Mouse (Mus musculus): ENCODE data around the gene Lpp. TPM values are rescaled to one million over a fixed set of nuclear protein-coding genes. Genes with fewer than 3 reads are reported as not detected.
A peak's percentile ranks its signal among the peaks of the same experiment; 100 is the strongest.

The Lpp gene
- total RNA-seq, 4 experiments from 2014 or later: 54.0 to 80.8 (median 65.0) TPM

DNA sequence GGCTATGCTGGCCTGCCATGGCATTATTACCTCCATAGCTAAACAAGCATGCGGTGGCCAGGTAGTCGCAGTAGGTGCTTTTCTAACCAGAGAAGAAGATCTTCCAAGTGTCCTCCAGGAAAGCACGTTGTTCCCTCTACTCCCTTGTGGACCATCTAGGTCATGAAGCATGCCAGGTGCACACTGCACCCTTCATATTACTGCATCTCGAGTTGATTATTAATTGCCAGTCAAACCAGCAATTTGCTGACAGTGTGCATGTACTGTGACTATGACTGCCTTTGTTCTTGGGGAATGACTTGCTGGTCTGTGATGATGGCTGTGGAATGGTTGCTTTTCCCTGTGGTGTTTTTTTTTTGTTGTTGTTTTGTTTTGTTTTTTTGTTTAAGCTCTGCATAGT lies 45.1 kb downstream of the Lpp start:
- no peak for DNase-seq

DNA sequence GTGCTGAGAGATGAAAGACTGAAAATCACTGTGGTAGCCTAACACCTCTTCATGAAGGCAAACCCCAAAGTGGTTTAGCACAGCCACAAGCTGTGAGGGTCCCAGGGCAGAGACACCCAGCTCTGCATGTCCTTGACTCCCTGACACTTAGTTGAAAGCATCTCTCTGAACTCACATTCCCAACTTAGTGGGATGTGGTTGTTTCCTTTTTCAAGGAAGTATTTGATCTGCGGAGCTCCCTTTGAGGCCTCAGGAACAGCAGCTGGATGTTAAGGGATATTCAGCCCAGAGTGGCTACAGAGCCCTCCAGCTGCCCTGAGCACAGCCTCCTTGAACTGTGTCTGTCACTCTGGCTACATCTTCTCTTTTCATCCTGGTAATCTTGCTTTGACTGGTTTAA lies 48.0 kb downstream of the Lpp start:
- no peak for DNase-seq

DNA sequence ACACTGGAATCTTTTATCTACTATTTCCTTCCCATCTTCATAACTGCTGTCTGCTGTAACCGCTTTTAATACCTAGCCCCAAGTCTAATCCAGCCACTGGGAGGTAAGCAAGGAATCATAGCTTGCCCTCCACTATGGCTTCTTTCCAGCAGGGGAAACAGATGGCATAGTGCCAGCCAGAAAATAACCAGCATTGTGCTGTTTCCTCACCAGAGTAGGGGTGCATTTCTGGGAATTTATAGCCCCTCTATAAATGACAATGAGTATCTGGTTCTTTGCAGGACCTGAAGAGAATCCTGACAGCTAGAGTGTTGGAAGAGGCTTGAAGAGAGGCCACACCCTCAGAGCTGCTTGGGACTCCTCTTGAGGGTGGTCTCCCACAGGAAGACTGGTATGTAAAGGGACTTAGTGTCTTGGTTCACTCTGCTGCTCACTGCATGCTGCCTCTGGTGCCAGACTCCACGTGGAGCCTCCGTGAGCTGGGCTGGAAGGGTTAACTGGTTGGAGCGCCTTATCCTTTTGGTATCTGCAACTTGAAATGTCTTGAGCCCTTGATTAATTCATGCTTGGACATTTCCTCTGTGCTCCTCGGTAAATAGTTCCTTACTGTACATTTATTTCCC lies 49.3 kb downstream of the Lpp start:
- no peak for DNase-seq

DNA sequence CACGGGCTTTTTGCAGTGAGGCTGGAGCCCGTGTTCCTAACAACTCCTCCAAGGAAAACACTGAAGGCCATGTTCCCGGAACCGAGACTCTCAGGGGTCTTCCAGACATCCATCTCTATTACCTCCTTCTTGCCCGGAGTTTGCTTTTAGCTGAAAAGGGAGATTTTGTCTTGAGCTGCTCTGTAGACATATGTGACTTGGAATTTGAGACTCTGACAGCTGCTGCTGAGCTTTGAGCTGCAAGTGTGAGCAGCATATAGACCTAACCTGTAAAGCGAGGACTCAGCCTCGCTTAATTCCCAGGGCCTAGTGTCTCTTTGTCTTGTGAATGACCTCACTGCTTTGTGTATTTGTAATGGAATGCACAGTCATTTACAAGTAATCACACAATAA lies 49.8 kb downstream of the Lpp start:
- DNase-seq: no peak

DNA sequence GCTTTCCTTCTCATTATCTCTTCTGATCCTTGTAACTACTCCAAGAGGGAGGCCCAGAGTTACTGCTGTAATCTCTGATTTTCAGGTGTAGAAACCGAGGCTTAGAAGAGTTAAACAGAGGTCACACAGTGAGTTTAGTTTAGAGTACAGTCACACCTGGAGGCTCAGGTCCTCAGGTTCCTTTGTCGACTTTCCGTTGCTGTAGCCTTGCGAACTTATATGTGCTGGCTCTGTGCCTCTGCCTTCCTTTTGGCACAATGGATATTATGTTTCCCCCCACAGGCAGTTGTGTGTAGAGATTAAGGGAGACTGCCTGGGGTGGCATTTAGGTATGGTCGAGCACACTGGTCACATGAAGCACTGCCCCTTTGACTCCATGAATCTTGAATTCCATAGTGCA lies 50.2 kb downstream of the Lpp start:
- no peak for DNase-seq

DNA sequence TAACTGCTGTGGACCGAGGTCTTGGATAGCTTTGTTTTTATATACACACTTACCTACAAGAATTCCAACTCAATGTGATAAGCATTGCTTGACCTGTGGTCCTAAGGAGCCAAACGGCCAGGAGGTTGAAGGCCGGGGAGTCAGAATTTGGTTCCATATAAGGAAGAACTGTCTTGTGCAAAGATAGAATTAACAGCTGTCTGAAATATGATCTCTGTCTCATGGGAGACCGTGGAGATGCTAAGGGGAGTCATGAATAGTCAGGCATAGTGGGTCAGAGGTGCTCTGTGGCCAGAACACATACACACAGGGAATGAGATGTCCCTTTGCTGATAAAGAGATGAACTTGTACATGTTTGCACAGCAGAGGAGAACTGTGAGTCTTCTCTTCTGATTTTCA lies 51.5 kb downstream of the Lpp start:
- DNase-seq: no peak

DNA sequence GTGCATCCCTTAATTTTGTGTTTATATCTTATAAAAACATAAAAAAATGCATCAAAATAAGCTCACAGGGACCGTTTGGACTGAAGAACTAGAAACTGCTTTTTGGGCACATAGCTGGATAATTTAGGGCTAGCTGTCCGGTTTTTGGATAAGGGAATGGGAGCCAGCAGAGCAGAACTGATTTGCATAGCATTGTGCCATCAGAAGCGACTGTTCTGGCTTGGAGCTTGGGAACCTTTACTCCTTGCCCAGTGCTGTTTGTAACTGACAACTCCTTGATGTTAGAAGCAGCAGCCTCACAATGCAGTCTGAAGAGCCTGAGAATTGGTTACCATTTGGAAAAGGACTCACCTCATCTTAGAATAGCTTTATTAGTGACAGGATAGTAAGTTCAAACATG lies 52.2 kb downstream of the Lpp start:
- no peak for DNase-seq

DNA sequence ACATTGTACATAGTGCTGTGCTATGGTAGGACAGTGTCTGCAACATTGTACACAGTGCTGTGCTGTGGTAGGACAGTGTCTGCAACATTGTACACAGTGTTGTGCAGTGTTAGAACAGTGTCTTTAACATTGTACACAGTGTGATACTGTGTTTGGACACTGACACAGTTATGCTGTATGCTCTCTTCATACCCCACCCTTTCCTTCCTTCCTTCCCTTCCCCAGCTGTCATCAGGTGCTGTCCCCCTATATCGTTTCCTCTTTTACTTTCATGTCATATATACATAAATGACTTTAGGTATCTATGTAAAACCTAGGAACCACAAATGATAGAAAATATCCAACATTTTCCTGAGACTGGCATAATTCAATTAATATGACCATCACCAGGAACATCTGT lies 53.1 kb downstream of the Lpp start:
- no peak for DNase-seq

DNA sequence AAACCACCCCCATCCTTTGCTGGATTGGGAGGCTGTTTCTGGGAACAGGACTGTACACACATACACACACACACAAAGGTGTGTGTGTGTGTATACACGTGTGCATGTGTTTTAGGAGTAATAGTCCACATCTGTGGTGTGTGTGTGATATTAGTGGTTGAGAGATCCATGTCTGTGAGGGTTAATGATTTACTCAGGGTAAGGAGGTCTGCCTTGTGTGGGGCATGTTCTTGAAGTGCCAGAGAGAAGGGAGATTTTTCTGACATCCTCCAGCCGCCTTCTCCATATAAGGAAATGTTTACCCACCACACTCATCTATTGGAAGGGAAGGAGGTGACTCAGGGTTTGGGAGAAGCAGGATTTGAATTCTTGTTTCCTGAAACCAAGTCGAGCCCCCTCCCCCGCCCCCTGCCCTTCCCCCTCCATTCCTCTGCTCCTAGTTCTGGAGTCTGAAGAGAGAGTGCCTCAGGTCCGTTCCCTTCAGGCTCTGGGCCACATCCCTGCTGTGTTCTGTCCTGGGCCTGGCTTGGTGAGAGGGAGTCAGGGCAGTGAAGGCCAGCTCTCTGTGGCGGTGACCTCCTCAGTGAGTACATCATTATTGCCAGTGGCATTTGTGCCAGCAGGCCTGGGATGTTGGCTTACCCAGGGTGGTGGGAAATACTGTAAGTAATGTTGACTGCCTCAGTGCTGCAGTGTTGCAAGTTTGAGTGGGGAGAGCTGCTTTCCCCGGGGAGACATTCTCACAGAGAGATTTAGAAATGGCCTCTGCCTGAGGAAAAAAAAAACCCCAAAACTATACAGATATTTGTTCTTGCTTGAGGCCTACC lies 54.6 kb downstream of the Lpp start:
- no peak for DNase-seq

DNA sequence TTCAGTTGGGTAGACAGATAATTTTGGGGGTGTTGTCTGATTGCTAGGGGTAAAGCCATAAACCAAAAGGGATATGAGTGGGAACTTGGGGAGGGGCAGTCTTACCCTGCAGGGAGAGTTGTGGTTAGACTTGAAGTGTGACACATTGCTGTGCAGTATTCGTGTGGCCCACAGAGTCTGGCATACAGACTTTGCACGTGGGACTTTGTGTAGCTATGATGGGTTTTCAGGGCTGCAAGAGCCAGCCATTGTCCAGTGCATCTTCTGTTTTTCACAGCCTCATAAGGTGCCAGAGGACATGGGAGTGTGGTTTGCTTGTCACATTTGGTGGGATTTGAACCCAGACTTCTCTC lies 55.2 kb downstream of the Lpp start:
- no peak for DNase-seq

DNA sequence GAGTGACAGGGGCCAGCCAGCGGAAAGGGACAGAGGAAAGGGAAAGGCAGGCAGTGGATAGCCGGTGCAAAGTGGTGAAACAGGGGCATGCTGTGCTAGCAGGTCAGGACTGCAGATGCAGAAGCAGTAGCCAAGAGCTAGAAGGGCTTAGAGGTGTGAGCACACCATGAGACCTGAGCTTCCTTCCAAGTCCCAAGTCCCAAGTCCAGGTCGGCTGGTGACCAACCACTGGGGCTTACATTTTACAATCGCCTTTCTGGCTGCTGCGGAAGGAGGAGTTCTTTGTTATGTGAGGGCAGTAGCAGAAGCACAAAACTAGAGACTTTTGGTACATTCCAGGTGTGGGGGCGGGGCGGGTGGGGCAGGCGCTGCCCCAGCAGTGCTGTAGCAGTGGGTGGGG lies 56.5 kb downstream of the Lpp start:
- no peak for DNase-seq

DNA sequence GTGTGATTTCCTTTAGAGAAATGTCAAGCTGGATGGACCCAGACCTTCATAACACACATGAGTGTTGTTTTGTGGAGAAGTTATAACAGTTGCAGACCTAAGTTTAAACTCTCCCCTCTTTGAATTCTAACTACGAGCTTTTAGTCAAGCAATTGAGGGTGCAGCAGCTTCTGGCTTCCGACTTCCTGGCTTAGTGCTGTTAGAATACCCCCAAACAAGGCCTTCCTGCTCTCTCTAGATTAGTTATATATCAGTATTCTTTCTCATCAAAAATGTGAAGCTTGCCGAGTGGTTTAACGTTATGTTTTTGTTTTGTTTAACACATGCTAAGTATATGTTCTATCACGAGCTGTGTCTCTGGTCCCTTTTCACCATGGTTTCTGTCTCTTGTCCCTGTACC lies 56.9 kb downstream of the Lpp start:
- DNase-seq: no peak

DNA sequence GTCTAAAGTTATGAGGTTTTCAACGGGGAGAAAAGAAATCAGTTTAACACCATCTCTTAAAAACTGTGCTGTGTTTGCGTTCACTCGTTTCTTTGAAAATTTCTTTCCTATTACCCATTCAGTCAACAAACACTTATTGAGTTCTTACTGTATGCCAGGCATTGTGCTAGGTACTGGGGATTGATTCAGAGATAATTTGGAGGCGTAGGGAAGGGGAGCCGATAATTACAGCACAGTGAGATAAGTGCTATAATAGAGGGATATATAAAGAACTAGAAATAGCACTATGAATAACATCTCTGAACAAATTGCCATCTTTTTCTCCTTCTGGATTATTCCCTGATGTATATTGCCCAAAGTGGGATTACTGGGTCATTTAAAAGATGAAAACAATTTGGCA lies 57.8 kb downstream of the Lpp start:
- DNase-seq: no peak

DNA sequence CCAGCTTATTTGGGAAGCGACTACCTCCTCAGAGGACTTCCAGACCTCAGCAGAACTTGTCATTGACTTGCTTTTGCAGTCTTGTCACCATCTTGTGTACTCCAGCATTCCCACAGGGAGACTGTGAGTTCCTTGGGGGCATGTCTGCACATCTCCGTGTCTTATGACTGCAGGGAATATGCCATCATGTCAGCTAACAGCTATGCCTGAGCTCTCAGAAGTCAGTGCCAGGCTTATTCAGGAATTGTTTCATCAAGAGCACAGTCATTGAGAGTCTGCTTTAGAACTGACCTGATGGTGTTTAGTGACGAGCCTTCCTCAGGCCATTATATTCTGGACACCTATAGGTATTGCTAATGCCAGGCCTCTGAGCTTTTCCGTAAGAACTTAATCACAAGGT lies 60.2 kb downstream of the Lpp start:
- DNase-seq: no peak

DNA sequence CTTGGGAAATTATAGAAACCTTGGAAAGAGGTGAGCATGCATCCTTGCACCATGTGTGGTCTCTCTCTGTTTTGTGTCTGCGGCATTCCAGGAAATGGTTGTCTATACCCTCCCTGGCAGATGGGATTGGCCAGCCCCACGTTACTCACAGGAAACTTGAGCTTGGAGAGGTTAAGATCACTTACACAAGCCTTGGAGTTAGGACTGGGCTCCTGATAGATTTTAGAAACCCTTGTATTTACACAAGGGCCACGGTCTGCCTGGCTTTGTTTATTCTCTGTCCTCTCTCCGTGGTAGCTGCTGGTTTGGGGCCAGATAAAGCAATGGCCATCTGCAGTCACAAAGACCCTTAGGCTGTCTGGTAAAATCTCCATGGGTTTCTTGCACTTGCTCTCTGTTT lies 61.2 kb downstream of the Lpp start:
- DNase-seq: no peak

DNA sequence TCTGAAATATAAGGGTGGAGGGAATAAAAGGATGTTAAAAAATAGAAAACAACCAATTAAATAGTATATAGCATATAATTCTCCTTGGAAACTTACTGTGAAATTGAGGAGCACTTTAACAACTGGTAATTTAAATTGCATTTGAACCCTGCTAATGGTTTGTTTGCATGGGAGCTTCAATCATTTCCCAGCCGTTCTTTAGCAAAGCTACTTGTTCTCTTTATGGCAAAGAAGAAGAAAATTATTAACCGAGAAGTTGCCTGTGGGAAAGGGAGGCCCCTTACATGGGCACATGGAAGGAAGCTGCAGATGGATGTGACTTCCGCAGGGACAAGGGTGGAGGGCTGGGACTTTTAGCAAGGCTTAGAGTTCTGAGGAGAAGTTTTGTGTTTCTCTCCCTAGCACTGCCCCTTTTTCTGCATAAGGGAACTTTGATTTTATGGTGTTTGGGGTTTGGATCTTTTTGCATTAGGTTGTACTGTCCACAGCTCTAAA lies 62.1 kb downstream of the Lpp start:
- DNase-seq: no peak

DNA sequence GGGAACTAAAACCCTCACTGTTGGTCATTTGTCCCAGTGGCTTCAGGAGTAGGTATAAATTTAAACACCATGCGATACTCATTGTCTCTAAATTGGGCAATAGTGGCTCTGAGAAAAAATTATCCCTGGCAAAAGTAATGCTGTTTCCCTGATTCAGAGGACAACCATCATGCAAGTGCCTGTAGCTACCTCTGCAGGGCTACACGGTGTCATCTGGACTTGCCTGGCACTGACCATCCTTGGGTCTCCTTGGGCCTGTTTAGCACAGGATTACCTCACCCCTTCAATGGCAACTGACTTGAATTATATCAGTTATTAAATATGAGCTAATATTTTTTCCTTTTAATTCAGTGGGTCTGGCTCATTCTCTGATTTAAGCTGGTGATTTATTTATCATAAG lies 70.5 kb downstream of the Lpp start:
- DNase-seq: peak; percentile 61

DNA sequence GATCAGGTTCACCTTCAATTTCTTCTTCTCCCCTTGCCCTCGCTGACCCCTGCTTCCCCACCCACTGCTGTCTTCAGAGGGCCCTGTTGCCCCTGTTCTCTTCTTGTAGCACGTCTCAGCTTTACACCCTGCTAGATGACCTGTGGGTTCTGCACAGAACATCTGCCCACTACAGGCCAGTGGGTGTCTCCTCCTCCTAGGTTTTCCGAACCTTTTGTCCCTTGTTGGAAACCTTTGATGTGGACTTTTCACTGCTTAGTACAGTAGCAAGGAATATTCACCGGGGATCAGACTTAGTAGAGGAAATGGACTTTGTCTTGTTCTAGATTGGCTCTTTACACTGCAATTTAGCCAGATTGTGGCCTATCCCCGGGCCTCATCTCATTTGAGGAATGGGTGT lies 71.1 kb downstream of the Lpp start:
- no peak for DNase-seq

DNA sequence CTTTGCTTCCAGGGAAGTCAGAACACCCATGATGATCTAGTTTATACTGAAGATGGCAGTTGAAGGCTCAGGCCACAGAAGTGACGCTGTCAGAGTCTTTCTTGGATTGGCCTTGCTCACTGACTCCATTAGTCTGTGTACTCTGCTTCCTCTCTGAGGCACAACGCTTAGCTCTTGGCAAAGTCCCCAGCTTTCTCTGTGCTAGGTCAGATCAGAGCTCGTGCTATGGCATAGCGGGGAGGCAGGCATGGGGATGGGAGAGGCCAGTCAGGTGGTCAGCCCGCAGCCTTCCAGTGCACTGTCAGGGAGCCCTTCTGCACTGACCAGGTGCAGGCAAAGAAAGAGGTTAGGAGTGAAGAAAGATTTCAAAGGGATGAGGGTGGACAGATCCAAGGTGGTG lies 72.3 kb downstream of the Lpp start:
- DNase-seq: no peak

DNA sequence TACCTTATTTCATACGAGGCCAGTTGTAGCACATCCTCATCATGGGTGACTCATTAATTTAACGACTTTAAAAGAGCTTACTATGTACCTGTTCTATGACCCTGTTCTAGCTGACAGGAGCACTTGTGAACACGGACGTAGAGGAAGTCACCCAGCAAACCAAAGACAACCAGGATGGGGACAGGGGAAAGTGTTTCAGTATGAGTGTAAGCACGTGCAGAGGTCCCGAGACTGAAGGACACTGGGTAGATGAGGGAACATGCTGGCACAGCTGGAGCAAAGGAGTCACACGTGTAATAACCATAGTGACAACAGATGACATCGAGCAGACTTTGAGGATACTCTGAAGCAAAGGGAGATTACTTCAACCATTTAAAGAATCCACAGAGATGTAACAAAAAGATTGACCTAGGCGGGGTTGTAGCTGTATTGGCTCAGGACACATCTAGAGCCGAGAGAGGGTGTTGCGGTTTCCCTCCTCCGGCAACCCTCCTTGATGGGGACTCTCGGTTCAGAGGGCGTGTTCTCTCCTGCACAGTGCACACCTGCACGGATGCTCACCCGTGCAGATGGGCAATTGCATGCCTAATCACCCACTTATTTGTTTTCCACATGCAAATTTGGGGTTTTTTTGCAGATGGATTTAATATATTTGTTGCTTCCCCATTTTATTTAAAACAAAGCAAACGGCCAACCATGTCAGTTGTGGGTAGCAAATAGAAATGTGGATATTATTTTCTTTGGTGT lies 74.4 kb downstream of the Lpp start:
- DNase-seq: no peak

DNA sequence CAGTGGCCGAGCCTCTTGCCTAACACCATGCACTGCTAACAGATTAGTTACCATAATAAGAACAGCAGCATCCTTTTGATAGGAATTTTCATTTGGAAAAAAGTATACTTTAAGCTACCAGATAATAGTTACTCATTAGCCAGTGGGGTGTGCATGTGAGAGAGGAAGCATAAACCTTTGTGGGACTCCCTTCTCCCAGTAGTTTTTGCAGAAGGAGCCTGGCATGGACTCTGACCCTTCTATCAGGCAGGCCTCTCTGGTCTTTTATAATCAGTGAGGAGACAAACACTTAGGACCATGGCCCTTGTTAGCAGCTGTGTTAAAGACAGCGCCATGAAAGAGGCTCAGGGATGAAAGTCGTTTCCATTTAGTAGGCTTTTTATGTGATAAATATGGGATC lies 76.0 kb downstream of the Lpp start:
- no peak for DNase-seq

DNA sequence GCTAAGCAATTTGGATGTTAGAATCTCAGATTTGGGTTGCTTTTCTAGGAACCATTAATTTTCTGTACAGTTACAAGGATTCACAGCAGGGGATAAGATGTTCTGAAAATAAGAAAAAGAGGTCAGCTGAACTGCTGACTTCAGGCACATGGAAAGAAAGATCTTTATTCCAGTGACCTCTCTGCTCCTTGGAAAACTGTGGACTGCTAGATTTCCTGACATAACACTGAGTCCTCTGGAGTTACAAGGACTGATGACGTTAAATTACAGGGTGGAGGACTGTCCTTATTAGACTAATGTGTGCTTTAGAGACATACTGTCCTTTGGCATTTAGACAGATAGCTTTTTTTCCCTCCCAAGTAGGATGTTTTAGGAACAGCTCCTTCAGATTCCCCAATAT lies 77.3 kb downstream of the Lpp start:
- no peak for DNase-seq

DNA sequence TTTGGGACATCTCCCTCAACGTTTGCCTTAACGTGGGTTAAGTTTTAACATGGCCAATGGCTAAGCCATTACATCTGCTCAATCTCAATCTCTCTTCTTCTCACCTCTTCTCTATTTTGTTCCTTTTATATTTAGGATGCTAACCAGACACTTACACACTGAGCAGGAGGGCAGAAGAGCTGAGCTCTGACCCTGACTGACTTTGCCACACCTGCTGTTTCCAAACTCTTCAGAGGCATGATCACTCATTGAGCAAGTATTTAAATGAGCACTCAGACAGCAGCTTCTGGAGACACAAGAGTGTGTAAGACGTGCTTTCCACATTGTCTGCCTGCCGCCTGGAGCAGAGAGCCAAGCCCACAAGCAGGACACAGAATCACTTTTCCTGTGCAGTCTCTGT lies 77.7 kb downstream of the Lpp start:
- no peak for DNase-seq

DNA sequence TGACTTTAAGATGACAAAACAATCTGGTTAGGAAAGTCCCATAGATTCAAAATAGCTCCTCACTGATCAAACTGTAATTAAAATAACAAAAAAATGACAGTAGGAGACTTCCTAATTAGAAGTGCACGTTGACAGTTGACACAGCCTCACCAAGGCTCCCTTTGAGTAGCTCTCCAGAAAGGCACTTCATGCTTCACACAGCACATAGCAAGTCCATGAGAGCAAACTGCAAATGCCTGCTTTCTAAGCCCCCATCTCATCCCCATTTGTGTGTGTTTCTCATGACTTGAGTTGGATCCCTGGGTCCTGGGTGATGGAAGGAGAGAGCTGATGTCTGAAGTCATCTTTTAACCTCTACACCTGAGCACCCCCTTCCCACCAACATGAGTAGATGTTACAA lies 78.5 kb downstream of the Lpp start:
- DNase-seq: no peak

Data from adrenal gland, adult 8-10 months (tissue).